Mouse (Mus musculus) hindbrain, embryonic 10.5 days (tissue): Measurements from ENCODE around the gene Golga4. TPM values are rescaled to one million over a fixed set of nuclear protein-coding genes. Genes with fewer than 3 reads are reported as not detected.

ENCODE experiments used
- DNase-seq: peaks from one replicate; pipeline ENCODE4 v3.0.0-alpha.2; 2017; ENCODE audit warnings: low spot score
- H3K27ac ChIP-seq: fragments of 300-500 bp; sonication (generic); 2 replicates; pipeline ENCODE4 v1.5.1; 2016; ENCODE audit warnings: mild to moderate bottlenecking, moderate library complexity
- H3K27me3 ChIP-seq: fragments of 300-500 bp; sonication (generic); 2 replicates; pipeline ENCODE4 v1.6.1; 2016; ENCODE audit warnings: mild to moderate bottlenecking; ENCODE audit not compliant: poor library complexity, insufficient read depth, severe bottlenecking
- H3K36me3 ChIP-seq: fragments of 300-500 bp; sonication (generic); 2 replicates; pipeline ENCODE4 v1.6.1; 2016; ENCODE audit warnings: mild to moderate bottlenecking, moderate library complexity
- H3K4me1 ChIP-seq: fragments of 300-500 bp; sonication (generic); replicated peaks from 2 replicates; pipeline ENCODE4 v1.6.1; 2016; ENCODE audit warnings: mild to moderate bottlenecking
- H3K4me3 ChIP-seq: fragments of 300-500 bp; sonication (generic); 2 replicates; pipeline ENCODE4 v1.5.1; 2016; ENCODE audit warnings: mild to moderate bottlenecking, moderate library complexity
- H3K9me3 ChIP-seq: fragments of 300-500 bp; sonication (generic); 2 replicates; pipeline ENCODE4 v1.6.1; 2016; ENCODE audit warnings: mild to moderate bottlenecking, moderate library complexity
- WGBS: fragments of 180-500 bp; shearing (Covaris S2); methylation state at CpG from one replicate; pipeline ENCODE4 v1.1.7; 2016; 5-methylcytosine and 5-hydroxymethylcytosine counted together
- polyA plus RNA-seq: library from polyadenylated mRNA; unstranded; fragments of >200 nt; fragmentation: Nextera tagmentation; extraction: Ambion mirVana; gene quantifications from 2 replicates; pipeline ENCODE4 v1.2.1, GENCODE M21; 2016

Gene Golga4
- polyA plus RNA-seq, 1 experiment from 2014 or later, result 34.2 TPM

GRCm38 (mm10) chr9:118548651-118549050 is 42.6 kb downstream of the Golga4 start:
- WGBS, result 97% methylated on average over 12 of the region's 12 CpGs
- H3K27ac ChIP-seq, result no peak overlapping the region
- H3K36me3 ChIP-seq, result peaks cover 93% of the 10 kb centered on the region

GRCm38 (mm10) chr9:118556951-118557780 is 51.1 kb downstream of the Golga4 start:
- H3K36me3 ChIP-seq, result peaks cover 97% of the 10 kb centered on the region
- H3K4me3 ChIP-seq, result no peak overlapping the region
- H3K27ac ChIP-seq, result no peak overlapping the region
- H3K4me1 ChIP-seq, result no peaks in the 10 kb centered on the region
- H3K27me3 ChIP-seq, result no peaks in the 10 kb centered on the region
- WGBS, result 84% methylated on average over 24 of the region's 24 CpGs
- no peak for DNase-seq
- no peaks in the 10 kb centered on the region for H3K9me3 ChIP-seq

More at GRCm38 (mm10) chr9:118548651-118549050, 42.6 kb downstream of the Golga4 start:
- Histone ChIP-seq H3K27me3 (no peaks in the 10 kb centered on the region), H3K4me3 (no peak overlapping the region), H3K4me1 (no peaks in the 10 kb centered on the region), H3K9me3 (no peaks in the 10 kb centered on the region)
- no peak for DNase-seq

- Histone ChIP-seq H3K4me3 (no peak overlapping the region), H3K27me3 (no peaks in the 10 kb centered on the region), H3K9me3 (no peaks in the 10 kb centered on the region), H3K36me3 (peaks cover 100% of the 10 kb centered on the region), H3K4me1 (no peaks in the 10 kb centered on the region), H3K27ac (no peak overlapping the region)
- WGBS, result 95% methylated on average over 11 of the region's 11 CpGs
- DNase-seq, result no peak
Measured at GRCm38 (mm10) chr9:118563356-118563755, 57.3 kb downstream of the Golga4 start.

GRCm38 (mm10) chr9:118563866-118564265 is 57.8 kb downstream of the Golga4 start:
- no peaks in the 10 kb centered on the region for H3K27me3 ChIP-seq
- H3K4me1 ChIP-seq, result no peaks in the 10 kb centered on the region
- H3K27ac ChIP-seq, result no peak overlapping the region
- no peak overlapping the region for H3K4me3 ChIP-seq
- no peaks in the 10 kb centered on the region for H3K9me3 ChIP-seq
- 89% methylated on average over 7 of the region's 7 CpGs for WGBS
- H3K36me3 ChIP-seq, result peaks cover 100% of the 10 kb centered on the region
- DNase-seq, result no peak

- H3K36me3 ChIP-seq, result peaks cover 100% of the 10 kb centered on the region
- DNase-seq, result no peak
- 92% methylated on average over 16 of the region's 16 CpGs for WGBS
Measured at GRCm38 (mm10) chr9:118564696-118565095, 58.6 kb downstream of the Golga4 start.

GRCm38 (mm10) chr9:118569328-118569727 is 63.3 kb downstream of the Golga4 start:
- H3K9me3 ChIP-seq, result no peaks in the 10 kb centered on the region
- H3K36me3 ChIP-seq, result peaks cover 96% of the 10 kb centered on the region
- no peak for DNase-seq
- H3K4me1 ChIP-seq, result no peaks in the 10 kb centered on the region
- H3K27ac ChIP-seq, result no peak overlapping the region
- H3K27me3 ChIP-seq, result no peaks in the 10 kb centered on the region
- H3K4me3 ChIP-seq, result no peak overlapping the region
- WGBS, result 91% methylated on average over 6 of the region's 6 CpGs

More at GRCm38 (mm10) chr9:118564696-118565095, 58.6 kb downstream of the Golga4 start:
- no peaks in the 10 kb centered on the region for H3K27me3 ChIP-seq
- no peaks in the 10 kb centered on the region for H3K4me1 ChIP-seq
- H3K27ac ChIP-seq, result no peak overlapping the region
- no peak overlapping the region for H3K4me3 ChIP-seq
- no peaks in the 10 kb centered on the region for H3K9me3 ChIP-seq

GRCm38 (mm10) chr9:118570865-118571264 is 64.8 kb downstream of the Golga4 start:
- Histone ChIP-seq H3K27me3 (no peaks in the 10 kb centered on the region), H3K27ac (no peak overlapping the region), H3K36me3 (peaks cover 94% of the 10 kb centered on the region), H3K4me3 (no peak overlapping the region), H3K4me1 (no peaks in the 10 kb centered on the region), H3K9me3 (no peaks in the 10 kb centered on the region)
- WGBS, result 79% methylated on average over 4 of the region's 4 CpGs
- DNase-seq, result no peak

- H3K36me3 ChIP-seq, result peaks cover 94% of the 10 kb centered on the region
- no peaks in the 10 kb centered on the region for H3K4me1 ChIP-seq
- no peak overlapping the region for H3K27ac ChIP-seq
- H3K9me3 ChIP-seq, result no peaks in the 10 kb centered on the region
- 89% methylated on average over 4 of the region's 4 CpGs for WGBS
- H3K27me3 ChIP-seq, result no peaks in the 10 kb centered on the region
- no peak overlapping the region for H3K4me3 ChIP-seq
- no peak for DNase-seq
Measured at GRCm38 (mm10) chr9:118571701-118572100, 65.6 kb downstream of the Golga4 start.

- Histone ChIP-seq H3K9me3 (no peaks in the 10 kb centered on the region), H3K27me3 (no peaks in the 10 kb centered on the region), H3K4me1 (no peaks in the 10 kb centered on the region), H3K36me3 (peaks cover 93% of the 10 kb centered on the region), H3K4me3 (no peak overlapping the region), H3K27ac (no peak overlapping the region)
- no peak for DNase-seq
- 94% methylated on average over 5 of the region's 5 CpGs for WGBS
Measured at GRCm38 (mm10) chr9:118574911-118575310, 68.8 kb downstream of the Golga4 start.

- Histone ChIP-seq H3K36me3 (peaks cover 73% of the 10 kb centered on the region), H3K27ac (no peak overlapping the region), H3K27me3 (no peaks in the 10 kb centered on the region), H3K4me3 (no peak overlapping the region), H3K4me1 (no peaks in the 10 kb centered on the region), H3K9me3 (no peaks in the 10 kb centered on the region)
- no peak for DNase-seq
- 65% methylated on average over 6 of the region's 6 CpGs for WGBS
Measured at GRCm38 (mm10) chr9:118580371-118580770, 74.3 kb downstream of the Golga4 start.

- H3K9me3 ChIP-seq, result no peaks in the 10 kb centered on the region
- no peaks in the 10 kb centered on the region for H3K27me3 ChIP-seq
- H3K4me1 ChIP-seq, result no peaks in the 10 kb centered on the region
- 81% methylated on average over 6 of the region's 6 CpGs for WGBS
- H3K4me3 ChIP-seq, result no peak overlapping the region
- H3K27ac ChIP-seq, result no peak overlapping the region
- no peak for DNase-seq
- peaks cover 56% of the 10 kb centered on the region for H3K36me3 ChIP-seq
Measured at GRCm38 (mm10) chr9:118582757-118583156, 76.7 kb downstream of the Golga4 start.

GRCm38 (mm10) chr9:118584838-118585237 is 78.8 kb downstream of the Golga4 start:
- H3K36me3 ChIP-seq, result peaks cover 36% of the 10 kb centered on the region
- no peak overlapping the region for H3K27ac ChIP-seq
- no peaks in the 10 kb centered on the region for H3K27me3 ChIP-seq
- WGBS, result 81% methylated on average over 1 of the region's 1 CpGs
- no peak for DNase-seq
- H3K4me3 ChIP-seq, result no peak overlapping the region
- H3K9me3 ChIP-seq, result no peaks in the 10 kb centered on the region
- H3K4me1 ChIP-seq, result 0 out of 2 replicates have a peak, but pooled peaks cover under 1% of the 10 kb centered on the region

- H3K4me1 ChIP-seq, result peaks cover 12% of the 10 kb centered on the region
- WGBS, result 86% methylated on average over 6 of the region's 6 CpGs
- H3K36me3 ChIP-seq, result peaks cover 33% of the 10 kb centered on the region
- H3K27me3 ChIP-seq, result no peaks in the 10 kb centered on the region
- H3K27ac ChIP-seq, result no peak overlapping the region
- H3K9me3 ChIP-seq, result no peaks in the 10 kb centered on the region
- H3K4me3 ChIP-seq, result no peak overlapping the region
- no peak for DNase-seq
Measured at GRCm38 (mm10) chr9:118585998-118586397, 79.9 kb downstream of the Golga4 start.
